Mouse (Mus musculus) intestine, embryonic 16.5 days (tissue): ENCODE results near the gene Supt6. TPM values are rescaled to one million over a fixed set of nuclear protein-coding genes. Genes with fewer than 3 reads are reported as not detected.

Experiments
- ATAC-seq: fragments of 200-750 bp; cut with Nextera tagmentation; 2 replicates; pipeline ENCODE4 v1.8.0; 2017; ENCODE audit warnings: moderate TSS enrichment, moderate library complexity
- H3K27ac ChIP-seq: fragments of 300-500 bp; sonication (generic); 2 replicates; pipeline ENCODE4 v1.5.1; 2014; ENCODE audit warnings: mild to moderate bottlenecking, low read length
- H3K27me3 ChIP-seq: fragments of 300-500 bp; sonication (generic); replicated peaks from 2 replicates; pipeline ENCODE4 v1.6.1; 2014; ENCODE audit warnings: low read length, control low read depth, mixed read lengths; ENCODE audit not compliant: control insufficient read depth, insufficient read depth
- H3K36me3 ChIP-seq: fragments of 300-500 bp; sonication (generic); 2 replicates; pipeline ENCODE4 v1.6.1; 2014; ENCODE audit warnings: low read length, control low read depth; ENCODE audit not compliant: control insufficient read depth, insufficient read depth
- H3K4me1 ChIP-seq: fragments of 300-500 bp; sonication (generic); 2 replicates; pipeline ENCODE4 v1.6.1; 2014; ENCODE audit warnings: low read length, control low read depth, mixed read lengths; ENCODE audit not compliant: control insufficient read depth, insufficient read depth
- H3K4me2 ChIP-seq: fragments of 300-500 bp; sonication (generic); 2 replicates; pipeline ENCODE4 v1.6.1; 2014; ENCODE audit warnings: low read depth, low read length, control low read depth
- H3K4me3 ChIP-seq: fragments of 300-500 bp; sonication (generic); 2 replicates; pipeline ENCODE4 v1.5.1; 2014; ENCODE audit warnings: mild to moderate bottlenecking, low read length
- H3K9ac ChIP-seq: fragments of 300-500 bp; sonication (generic); 2 replicates; pipeline ENCODE4 v1.6.1; 2014; ENCODE audit warnings: low read depth, low read length
- H3K9me3 ChIP-seq: fragments of 300-500 bp; sonication (generic); 2 replicates; pipeline ENCODE4 v1.6.1; 2016; ENCODE audit warnings: low read length, control low read depth; ENCODE audit not compliant: control insufficient read depth
- WGBS: fragments of 180-500 bp; shearing (Covaris S2); extraction: QIAGEN DNeasy Blood & Tissue Kit; methylation state at CpG from one replicate; pipeline ENCODE4 v1.1.7; 2014; 5-methylcytosine and 5-hydroxymethylcytosine counted together
- polyA plus RNA-seq: library from polyadenylated mRNA; unstranded; fragments of >200 nt; fragmentation: Nextera tagmentation; extraction: Ambion mirVana; gene quantifications from 2 replicates; pipeline ENCODE4 v1.2.1, GENCODE M21; 2015

Gene Supt6
- polyA plus RNA-seq, 1 experiment from 2014 or later: 19.6 TPM

DNA sequence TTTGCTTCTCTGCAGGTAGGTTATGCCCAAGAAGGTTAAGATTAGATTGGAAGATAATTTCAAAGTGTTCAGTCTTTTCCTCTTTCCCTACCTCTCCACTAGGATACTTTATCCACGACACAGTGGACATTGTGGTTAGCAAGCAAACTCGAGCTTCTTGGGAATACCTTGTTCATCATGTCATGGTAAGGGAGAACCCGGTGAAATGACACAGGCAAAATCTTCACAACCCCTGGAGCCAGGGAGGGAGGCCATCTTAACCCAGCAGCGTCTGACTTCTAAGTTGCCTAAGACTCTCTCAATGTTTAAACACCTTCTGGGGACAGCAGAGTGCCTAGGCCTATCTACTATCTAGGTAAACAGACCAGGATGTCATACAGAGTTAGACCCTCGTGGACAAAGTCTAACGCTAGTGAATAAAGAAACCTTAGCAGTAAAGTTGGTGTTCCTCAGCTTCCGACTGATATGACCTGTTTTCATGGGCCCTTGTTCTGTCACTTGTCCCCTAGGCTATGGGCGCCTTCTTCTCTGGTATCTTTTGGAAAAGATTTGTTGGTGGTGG, 66.3 kb downstream of the Supt6 start:
- peaks cover 50% of the 10 kb centered on the region for H3K4me1 ChIP-seq
- ATAC-seq: no peak

DNA sequence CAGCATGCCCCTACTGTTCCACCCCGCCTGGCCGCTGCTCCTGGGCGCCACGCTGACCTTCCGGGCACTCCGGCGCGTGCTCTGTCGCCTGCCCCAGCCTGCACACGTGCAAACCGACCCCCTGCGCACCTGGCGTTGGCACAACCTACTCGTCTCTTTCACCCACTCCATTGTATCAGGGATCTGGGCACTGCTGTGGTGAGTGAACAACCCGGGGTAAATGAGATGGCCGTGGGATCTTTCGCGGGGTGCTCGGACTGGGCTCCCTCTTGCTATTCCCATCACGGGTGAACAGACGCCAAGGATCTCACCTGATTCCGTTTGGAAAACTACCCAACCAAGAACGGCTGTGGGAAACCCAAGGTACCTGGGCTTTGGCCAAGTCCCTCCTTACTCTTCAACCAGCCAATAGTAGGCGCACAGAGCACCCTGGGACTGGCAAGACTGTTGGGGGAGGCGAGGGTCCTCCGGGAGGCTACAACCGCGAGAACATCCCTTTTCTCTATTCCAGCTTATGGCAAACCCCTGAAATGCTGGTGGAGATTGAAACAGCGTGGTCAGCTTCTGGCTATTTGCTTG, 66.8 kb downstream of the Supt6 start:
- H3K27ac ChIP-seq: peak overlapping the region; percentile 99
- peak overlapping the region; percentile 73 for H3K4me3 ChIP-seq
- peaks cover 50% of the 10 kb centered on the region for H3K4me1 ChIP-seq
- H3K27me3 ChIP-seq: no peaks in the 10 kb centered on the region
- WGBS: under 1% methylated on average over 29 of the region's 29 CpGs
- H3K9ac ChIP-seq: peak overlapping the region; percentile 89
- H3K36me3 ChIP-seq: peaks cover 3% of the 10 kb centered on the region
- peak overlapping the region; percentile 94 for H3K4me2 ChIP-seq
- no peaks in the 10 kb centered on the region for H3K9me3 ChIP-seq
- peak; percentile 8 for ATAC-seq

More for the DNA sequence above, 66.3 kb downstream of the Supt6 start:
- H3K27me3 ChIP-seq: no peaks in the 10 kb centered on the region
- WGBS: 20% methylated on average over 8 of the region's 8 CpGs
- peaks cover 3% of the 10 kb centered on the region for H3K36me3 ChIP-seq
- H3K4me3 ChIP-seq: peak overlapping the region; percentile 73
- H3K4me2 ChIP-seq: peak overlapping the region; percentile 94
- H3K27ac ChIP-seq: peak overlapping the region; percentile 99
- no peaks in the 10 kb centered on the region for H3K9me3 ChIP-seq
- peak overlapping the region; percentile 89 for H3K9ac ChIP-seq

DNA sequence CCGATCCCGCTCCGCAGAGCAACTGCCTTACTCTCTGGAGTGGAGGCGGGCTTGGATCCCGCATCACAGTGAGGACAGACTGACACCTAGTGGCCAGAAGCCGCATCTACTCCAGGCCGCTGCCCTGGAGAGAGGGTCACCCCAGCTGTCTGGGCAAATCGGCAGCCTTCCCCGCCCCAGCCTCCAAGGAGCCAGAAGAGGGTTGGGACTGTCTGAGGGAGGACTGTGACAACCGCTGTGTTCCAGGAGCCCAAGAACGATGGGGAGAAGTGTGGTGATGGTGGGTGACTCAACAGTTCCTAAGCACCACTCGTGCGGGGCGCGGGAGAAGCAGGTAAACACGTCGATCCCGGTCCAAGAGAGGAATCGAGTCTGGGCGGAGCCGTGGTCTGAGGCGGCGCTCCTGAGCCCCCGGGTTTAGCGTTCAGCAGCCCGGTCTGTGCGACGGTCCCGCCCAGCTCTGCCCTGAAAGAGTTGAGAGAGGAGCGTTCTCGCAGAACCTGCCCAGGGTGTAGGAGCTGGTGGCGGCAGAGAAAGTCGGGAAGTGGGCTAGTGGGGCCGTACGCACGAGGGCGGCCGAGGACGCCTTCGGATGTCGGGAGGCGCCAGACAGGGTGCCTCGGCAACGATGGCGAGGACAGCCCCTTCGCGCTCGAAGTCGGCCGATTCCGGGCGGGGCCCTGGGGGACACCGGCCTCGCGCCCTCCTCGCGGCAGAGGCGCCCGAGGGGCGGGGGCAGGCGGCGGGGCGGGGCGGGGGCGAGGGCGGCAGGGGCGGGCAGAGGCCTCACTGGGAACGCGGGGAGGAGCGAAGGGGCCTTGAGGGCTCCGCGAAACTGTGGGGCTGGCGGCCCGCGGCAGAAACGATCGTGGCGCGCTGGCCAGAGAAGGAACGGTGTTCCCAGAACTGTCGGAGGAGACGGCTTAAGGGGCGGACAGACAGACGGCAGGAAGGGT, 67.6 kb downstream of the Supt6 start:
- ATAC-seq: peak; percentile 86
- peaks cover 50% of the 10 kb centered on the region for H3K4me1 ChIP-seq
- WGBS: under 1% methylated on average over 68 of the region's 84 CpGs
- peak overlapping the region; percentile 99 for H3K27ac ChIP-seq
- H3K9me3 ChIP-seq: no peaks in the 10 kb centered on the region
- H3K27me3 ChIP-seq: no peaks in the 10 kb centered on the region
- H3K4me3 ChIP-seq: peak overlapping the region; percentile 73
- H3K4me2 ChIP-seq: peak overlapping the region; percentile 94
- H3K9ac ChIP-seq: peak overlapping the region; percentile 89
- H3K36me3 ChIP-seq: peaks cover 3% of the 10 kb centered on the region

DNA sequence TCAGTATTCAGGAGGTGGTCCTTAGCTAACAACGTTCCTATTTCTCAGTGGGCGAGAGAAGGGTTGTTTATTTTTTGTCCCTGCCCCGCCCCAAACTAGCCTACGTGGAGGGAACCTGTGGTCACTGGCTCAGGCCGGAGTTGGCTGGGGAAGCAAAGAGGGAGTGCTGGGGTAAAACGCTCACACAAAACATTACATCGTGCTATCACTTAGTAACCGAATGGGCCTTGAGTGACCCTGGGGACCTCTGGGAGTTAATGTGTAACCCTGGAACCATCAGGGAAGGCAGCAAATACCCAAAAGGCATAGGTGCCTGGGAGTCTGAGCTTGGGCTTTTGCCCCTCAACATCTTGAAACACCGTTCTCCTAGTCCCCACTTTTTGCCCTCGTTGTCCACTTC, 68.3 kb downstream of the Supt6 start:
- Histone ChIP-seq H3K36me3 (peaks cover 3% of the 10 kb centered on the region), H3K27me3 (no peaks in the 10 kb centered on the region), H3K4me3 (peak overlapping the region; percentile 73), H3K4me2 (peak overlapping the region; percentile 94), H3K9me3 (no peaks in the 10 kb centered on the region), H3K4me1 (peaks cover 56% of the 10 kb centered on the region), H3K9ac (peak overlapping the region; percentile 89), H3K27ac (peak overlapping the region; percentile 99)
- ATAC-seq: peak; percentile 34
- 1% methylated on average over 10 of the region's 10 CpGs for WGBS

DNA sequence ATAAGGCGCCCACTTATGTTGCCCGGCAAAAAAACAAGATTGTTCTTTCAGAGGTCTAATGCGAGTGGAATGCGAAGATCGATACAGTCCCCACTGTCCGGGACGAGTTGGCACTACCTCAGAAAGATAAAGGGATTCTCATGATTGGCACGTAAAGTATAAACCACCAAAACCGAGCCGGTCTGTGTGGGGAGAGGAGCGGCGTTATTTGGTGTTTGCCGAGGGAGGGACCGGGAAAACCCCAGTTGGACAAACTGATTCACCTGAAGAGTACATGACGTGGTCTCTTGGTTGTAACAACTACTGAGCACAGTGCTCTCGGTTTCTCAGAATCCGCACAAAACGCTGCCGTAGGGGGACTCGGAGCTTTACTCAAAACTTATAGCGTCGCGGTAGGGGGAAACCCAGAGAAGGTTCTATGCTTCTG, 68.9 kb downstream of the Supt6 start:
- Histone ChIP-seq H3K27me3 (no peaks in the 10 kb centered on the region), H3K9me3 (no peaks in the 10 kb centered on the region), H3K4me1 (peaks cover 52% of the 10 kb centered on the region), H3K27ac (peak overlapping the region; percentile 99), H3K4me2 (peak overlapping the region; percentile 94), H3K9ac (peak overlapping the region; percentile 89), H3K36me3 (peaks cover 3% of the 10 kb centered on the region), H3K4me3 (peak overlapping the region; percentile 73)
- no peak for ATAC-seq
- WGBS: under 1% methylated on average over 23 of the region's 23 CpGs

DNA sequence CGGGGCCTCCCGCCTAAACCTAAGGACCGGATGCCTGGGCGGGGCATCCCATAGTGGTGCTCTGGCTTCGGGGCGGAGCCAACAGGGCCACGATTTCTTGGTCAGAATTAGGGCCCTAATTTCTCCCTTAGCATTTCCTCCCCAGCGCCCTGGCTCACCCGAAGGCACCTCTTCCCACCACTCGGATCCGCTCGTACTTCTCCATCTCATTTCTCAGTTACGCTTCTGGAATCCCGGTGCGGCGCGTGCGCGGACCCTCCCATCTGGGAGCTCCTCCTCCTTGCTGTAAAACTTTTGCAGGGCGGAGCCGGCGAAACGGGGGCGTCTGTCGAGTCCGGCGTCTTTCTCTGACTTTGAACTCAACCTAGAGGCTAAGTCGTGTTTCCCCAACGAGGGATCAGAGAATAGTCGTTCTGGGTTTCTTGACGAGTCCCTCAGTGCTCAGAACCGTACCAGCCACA, 69.4 kb downstream of the Supt6 start, which contains the start of the genes Nek8 and Tlcd1:
Nek8 (minus strand) TSS at position 274 of the 461 bp plus-strand sequence.
Tlcd1 (plus strand) TSS at position 310 of the 461 bp plus-strand sequence.
- Histone ChIP-seq H3K27ac (peak within 1 kb of the TSS; percentile 99), H3K9me3 (no peaks in the 10 kb centered on the region), H3K27me3 (no peaks in the 10 kb centered on the region), H3K4me2 (peak within 1 kb of the TSS; percentile 94), H3K9ac (peak within 1 kb of the TSS; percentile 89), H3K4me3 (peak within 1 kb of the TSS; percentile 73), H3K36me3 (peaks cover 3% of the 10 kb centered on the region), H3K4me1 (peaks cover 47% of the 10 kb centered on the region)
- under 1% methylated on average over 32 of the region's 32 CpGs for WGBS
- ATAC-seq: peak; percentile 56

DNA sequence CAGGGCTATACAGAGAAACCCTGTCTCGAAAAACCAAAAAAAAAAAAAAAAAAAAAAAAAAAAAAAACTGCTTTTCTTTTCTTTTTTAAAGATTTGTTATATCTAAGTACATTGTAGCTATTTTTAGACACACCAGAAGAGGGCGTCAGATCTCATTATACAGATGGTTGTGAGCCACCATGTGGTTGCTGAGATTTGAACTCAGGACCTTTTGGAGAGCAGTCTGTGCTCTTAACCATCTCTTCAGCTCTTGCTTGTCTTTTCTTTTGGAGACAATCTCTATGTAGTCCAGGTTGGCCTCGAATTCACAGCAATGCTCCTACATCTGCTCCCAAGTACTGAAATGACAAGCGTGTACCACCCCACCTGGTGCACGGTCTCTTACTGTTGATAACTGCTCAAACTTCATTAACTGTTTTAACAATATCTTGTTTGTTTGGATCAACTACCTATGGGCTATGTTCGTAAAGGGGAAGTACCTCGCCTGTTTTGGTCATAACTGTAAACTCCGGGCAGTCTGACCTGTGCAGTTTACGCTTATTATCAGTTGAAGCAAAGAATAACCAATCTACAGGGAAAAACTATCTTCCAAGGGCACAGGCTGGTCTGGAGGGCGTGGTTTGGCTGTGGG, 69.9 kb downstream of the Supt6 start:
- H3K4me3 ChIP-seq: peak overlapping the region; percentile 73
- peaks cover 42% of the 10 kb centered on the region for H3K4me1 ChIP-seq
- no peaks in the 10 kb centered on the region for H3K27me3 ChIP-seq
- no peaks in the 10 kb centered on the region for H3K9me3 ChIP-seq
- WGBS: 3% methylated on average over 9 of the region's 10 CpGs
- H3K27ac ChIP-seq: peak overlapping the region; percentile 99
- peaks cover 3% of the 10 kb centered on the region; the same call in 1 of the 2 replicates for H3K36me3 ChIP-seq
- peak overlapping the region; percentile 89 for H3K9ac ChIP-seq
- ATAC-seq: no peak; the same call in 1 of the 2 replicates
- H3K4me2 ChIP-seq: peak overlapping the region; percentile 47

DNA sequence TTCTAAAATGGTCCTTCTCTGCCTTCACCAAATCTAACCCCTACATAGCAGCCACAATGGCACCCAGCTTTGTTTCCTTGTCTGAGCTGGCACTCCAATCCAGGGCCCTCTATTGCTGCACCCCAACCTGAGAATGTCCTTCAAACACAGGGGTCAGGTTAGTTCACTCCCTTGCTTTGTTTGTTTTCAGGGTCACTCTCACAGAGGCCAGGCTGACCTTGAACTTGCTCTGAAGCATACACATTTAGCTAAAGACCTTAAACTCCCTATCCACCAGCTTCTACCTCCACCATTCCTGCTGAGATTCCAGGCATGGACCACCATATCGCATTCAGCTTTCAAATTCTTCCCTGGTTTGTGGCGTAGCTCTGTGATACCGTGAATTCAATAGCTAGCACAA, 71.3 kb downstream of the Supt6 start:
- 79% methylated on average over 3 of the region's 3 CpGs for WGBS
- Histone ChIP-seq H3K4me3 (no peak overlapping the region), H3K9ac (0 out of 2 replicates have a peak overlapping the region, but pooled peaks have one; percentile 6), H3K27me3 (no peaks in the 10 kb centered on the region), H3K4me1 (peaks cover 28% of the 10 kb centered on the region), H3K4me2 (no peak overlapping the region), H3K9me3 (no peaks in the 10 kb centered on the region), H3K36me3 (no peaks in the 10 kb centered on the region), H3K27ac (no peak overlapping the region)
- ATAC-seq: no peak
